Mouse (Mus musculus) macrophage (primary cell): ENCODE results near the gene Exosc10. TPM values are rescaled to one million over a fixed set of nuclear protein-coding genes. Genes with fewer than 3 reads are reported as not detected.

ENCODE experiments used
- H3K27ac ChIP-seq: fragments of 350-480 bp; formaldehyde crosslinking; 2 replicates; pipeline ENCODE4 v1.9.0; 2021
- H3K36me3 ChIP-seq: fragments of 350-480 bp; formaldehyde crosslinking; 2 replicates; pipeline ENCODE4 v1.9.0; 2021; ENCODE audit errors: inconsistent target
- H3K4me3 ChIP-seq: fragments of 350-480 bp; formaldehyde crosslinking; 2 replicates; pipeline ENCODE4 v1.9.0; 2021; ENCODE audit errors: inconsistent target
- H3K79me2 ChIP-seq: fragments of 350-480 bp; formaldehyde crosslinking; 2 replicates; pipeline ENCODE4 v1.9.0; 2021; ENCODE audit errors: inconsistent target
- WGBS: methylation state at CpG from one replicate; pipeline ENCODE4 v1.1.7; 2026; ENCODE audit warnings: inconsistent platforms; ENCODE audit not compliant: missing documents; 5-methylcytosine and 5-hydroxymethylcytosine counted together
- polyA plus RNA-seq: library from polyadenylated mRNA; stranded (reverse); fragments of 250-400 nt; gene quantifications from 3 replicates; pipeline ENCODE4 v1.2.4, GENCODE M21; 2018; ENCODE audit warnings: inconsistent platforms
- total RNA-seq, 78 experiments: library from RNA; depleted of rRNA; stranded (reverse); fragments of 250-400 nt; gene quantifications; 1 replicate in 9 of 78; 2 replicates in 24 of 78; 3 replicates in 43 of 78; 4 replicates in 2 of 78; pipeline ENCODE4 v1.2.4; 2018; ENCODE audit warnings: inconsistent platforms in 56 of 78

The Exosc10 gene
- total RNA-seq (2018; cell fraction: chromatin; rRNA removed), result 100 to 1,000 TPM in 1 of 26 experiments, 10 to 100 TPM in 25; 49.4 to 105 (median 80.0) TPM
- 10 to 100 TPM; 32.1 to 47.8 (median 40.0) TPM for total RNA-seq (2018; cell fraction: cytosol; rRNA removed)
- total RNA-seq (2018; cell fraction: nucleus; rRNA removed), result 10 to 100 TPM; 34.2 to 61.2 (median 44.2) TPM
- polyA plus RNA-seq, result 32.2 to 58.5 TPM (median 51.2 TPM) in 3 replicates

DNA sequence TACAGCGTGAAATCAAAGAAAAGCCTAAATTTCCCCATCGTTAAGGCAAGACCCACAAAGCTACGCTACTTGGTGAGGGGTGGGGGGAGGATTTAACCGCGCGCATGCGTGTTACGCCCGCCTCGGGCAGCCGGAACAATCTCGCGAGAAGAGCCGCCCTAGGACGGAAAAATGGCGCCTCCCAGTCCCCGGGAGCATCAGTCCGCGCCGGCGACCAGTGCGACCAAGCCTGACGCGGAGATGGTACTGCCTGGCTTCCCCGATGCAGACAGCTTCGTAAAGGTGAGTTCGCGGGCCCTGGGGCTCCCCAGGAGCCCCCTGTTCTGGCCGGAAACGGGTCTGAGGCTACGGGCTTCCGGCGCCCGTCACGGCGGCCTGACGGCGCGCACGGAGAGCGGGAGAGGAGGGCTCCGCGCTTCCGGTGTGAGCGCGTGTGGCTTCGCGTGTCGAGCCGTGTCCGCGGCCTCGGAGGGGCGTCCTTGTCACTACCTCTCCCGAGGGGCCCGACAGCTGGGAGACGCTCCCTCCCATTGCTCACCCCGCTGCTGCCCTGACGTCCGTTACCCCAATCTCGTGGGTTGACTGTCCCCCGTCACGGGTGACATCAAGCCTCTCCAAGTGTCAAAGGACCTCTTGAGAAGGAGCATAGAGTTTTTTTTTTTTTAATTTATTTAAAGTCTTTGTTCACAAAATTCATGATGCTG lies at the start of gene Exosc10:
Gene Exosc10, plus strand, starts transcription at position 133 of the 704 bp plus-strand sequence.
- peak within 1 kb of the TSS; percentile 65 for H3K27ac ChIP-seq
- H3K4me3 ChIP-seq, result peak within 1 kb of the TSS; percentile 66
- peaks cover 38% of the 10 kb centered on the region for H3K36me3 ChIP-seq
- under 1% methylated on average over 63 of the region's 63 CpGs for WGBS
- peaks cover 10% of the 10 kb centered on the region for H3K79me2 ChIP-seq

DNA sequence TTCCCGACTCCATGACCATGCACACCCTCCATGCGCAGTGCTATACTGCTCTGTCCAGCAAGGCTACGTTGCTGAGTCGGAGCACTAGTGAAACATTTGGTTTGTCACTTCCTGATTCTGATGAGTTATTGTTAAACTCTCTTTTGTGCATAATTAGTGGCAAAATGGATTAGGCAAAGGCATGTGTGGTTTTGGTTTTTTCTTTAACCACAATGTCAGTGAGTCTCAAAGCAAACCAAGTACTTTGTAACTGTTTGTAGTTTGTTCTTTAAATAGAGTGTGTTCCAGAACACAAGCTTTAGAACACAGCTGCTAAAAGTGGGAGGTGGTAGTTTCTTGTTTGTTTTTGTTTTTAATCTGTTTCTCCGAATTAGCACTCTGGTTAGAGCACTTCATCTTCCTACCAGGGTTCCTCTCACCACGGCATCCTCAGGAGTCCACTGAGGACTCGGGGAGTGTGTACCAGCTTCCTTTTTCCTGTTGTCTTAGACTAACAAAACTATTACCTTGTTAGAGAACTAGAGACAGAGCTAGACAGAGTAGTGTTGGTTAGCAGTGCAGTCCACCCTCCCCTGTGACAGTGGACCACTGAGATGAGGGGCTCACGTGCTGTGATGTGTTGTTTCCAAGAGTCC lies 48.7 kb upstream of the Exosc10 start:
- no peak overlapping the region for H3K27ac ChIP-seq
- peaks cover 26% of the 10 kb centered on the region; the same call in 1 of the 2 replicates for H3K36me3 ChIP-seq
- WGBS, result 21% methylated on average over 8 of the region's 8 CpGs
- no peaks in the 10 kb centered on the region for H3K79me2 ChIP-seq
- H3K4me3 ChIP-seq, result no peak overlapping the region

DNA sequence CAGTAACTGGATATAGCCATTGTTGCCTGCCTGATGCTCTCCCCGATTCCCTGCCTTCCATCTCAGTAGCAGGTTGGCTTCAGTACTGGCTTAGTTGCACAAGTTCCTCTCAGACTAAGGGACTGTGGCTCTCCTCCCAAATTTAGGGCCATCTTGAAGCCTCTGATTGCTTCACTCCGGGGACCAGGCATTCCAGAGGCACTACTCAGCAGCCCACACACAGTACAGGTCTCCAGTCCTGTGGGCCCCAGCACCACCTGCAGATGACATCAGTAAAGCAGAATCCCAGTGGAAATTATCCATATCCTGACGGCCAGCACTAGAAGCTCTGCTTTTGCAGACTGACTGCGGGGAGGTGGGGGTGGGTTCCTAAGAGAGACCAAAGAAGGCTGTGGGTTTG lies 47.5 kb upstream of the Exosc10 start:
- Histone ChIP-seq H3K27ac (no peak overlapping the region), H3K4me3 (no peak overlapping the region), H3K79me2 (no peaks in the 10 kb centered on the region), H3K36me3 (peaks cover 33% of the 10 kb centered on the region; the same call in 1 of the 2 replicates)
- WGBS, result 75% methylated on average over 4 of the region's 4 CpGs

DNA sequence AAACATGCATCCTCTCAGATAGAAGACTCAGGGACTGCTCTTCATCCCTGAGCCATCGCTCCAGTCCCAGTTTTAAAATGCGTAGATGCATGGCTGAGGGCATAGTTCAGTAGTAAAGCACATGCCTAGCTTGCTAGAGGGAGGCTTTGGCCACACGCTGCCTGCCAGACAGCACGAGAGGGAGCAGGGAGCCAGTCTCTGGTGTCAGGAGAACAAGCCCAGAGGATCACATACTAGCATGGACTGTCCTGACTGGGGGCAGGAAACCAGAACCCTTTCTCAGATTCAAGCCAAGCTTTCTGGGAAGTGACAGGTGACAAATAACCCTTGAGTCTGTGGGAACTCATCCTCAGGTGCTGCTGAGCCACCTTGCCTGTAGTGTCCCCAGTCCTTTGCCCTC lies 46.9 kb upstream of the Exosc10 start:
- 92% methylated on average over 4 of the region's 4 CpGs for WGBS
- Histone ChIP-seq H3K27ac (no peak overlapping the region), H3K79me2 (no peaks in the 10 kb centered on the region), H3K4me3 (no peak overlapping the region), H3K36me3 (peaks cover 36% of the 10 kb centered on the region; the same call in 1 of the 2 replicates)

DNA sequence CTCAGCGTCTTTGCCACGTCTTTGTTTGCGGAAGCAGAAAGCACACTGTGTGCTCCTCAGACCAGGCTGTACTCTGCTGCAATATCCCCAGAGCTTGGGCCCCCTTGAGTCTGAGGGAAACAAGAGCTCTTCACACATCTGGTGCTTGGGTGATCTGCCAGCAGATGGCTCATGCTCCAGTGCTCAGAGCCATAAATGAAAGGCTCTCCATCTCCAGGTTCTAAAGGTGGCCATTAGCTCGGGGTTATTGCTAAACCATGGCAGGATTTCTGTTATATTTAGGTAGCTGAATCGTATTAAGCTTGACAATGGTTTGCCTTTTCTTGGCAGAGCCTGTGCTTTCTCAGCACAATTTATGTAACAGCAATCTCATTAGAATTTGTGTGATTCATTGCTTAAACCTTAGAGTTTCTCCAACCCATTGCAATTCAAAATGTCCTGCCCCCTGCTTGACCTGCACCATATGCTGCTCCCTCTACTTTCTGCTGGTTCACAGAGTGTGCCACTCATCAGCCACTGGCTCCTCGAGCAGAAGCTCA lies 45.1 kb upstream of the Exosc10 start:
- Histone ChIP-seq H3K4me3 (no peak overlapping the region), H3K27ac (no peak overlapping the region), H3K79me2 (no peaks in the 10 kb centered on the region), H3K36me3 (peaks cover 52% of the 10 kb centered on the region; the same call in 1 of the 2 replicates)
- 92% methylated on average over 6 of the region's 6 CpGs for WGBS

DNA sequence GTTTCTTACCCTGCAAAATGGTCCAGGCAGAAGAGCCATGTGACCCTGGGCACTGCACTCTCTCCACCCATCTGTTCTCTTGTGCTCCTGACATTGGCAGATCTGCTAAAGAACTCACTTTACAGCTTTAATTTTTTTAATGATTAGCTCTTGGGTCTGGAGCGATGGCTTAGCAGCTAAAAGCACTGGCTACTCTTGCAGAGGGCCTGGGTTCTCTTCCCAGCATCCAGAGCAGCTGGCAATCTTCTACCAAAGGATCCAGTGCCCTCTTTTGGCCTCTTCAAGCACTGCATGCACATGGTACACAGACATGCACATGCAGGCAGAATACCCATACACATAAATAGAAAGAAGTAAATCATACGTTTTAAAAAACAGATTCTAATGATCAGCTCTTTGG lies 42.9 kb upstream of the Exosc10 start:
- no peak overlapping the region for H3K27ac ChIP-seq
- H3K79me2 ChIP-seq, result no peaks in the 10 kb centered on the region
- peaks cover 64% of the 10 kb centered on the region; the same call in 1 of the 2 replicates for H3K36me3 ChIP-seq
- no peak overlapping the region for H3K4me3 ChIP-seq
- 87% methylated on average over 2 of the region's 2 CpGs for WGBS

DNA sequence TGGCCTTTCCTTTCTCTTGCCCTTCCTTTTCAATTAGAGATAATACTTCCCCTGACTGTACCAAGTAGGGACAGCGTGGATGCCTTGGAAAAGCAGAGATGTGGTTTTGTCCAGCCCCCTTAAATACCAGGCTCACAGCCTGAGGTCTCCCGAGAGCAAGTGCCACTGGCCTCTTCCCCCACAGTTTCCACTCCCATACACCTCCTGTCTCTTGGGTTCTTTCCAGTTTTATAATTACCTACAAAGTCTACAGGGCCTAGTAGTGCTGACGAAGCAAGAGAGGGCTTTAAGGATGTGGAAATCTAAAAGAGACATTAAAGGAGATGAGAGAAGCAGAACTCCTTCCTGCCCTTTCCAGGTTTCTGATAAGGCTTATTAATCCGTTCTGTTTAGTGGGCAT lies 40.4 kb upstream of the Exosc10 start:
- H3K27ac ChIP-seq, result no peak overlapping the region
- peaks cover 66% of the 10 kb centered on the region; the same call in 1 of the 2 replicates for H3K36me3 ChIP-seq
- 100% methylated on average over 4 of the region's 4 CpGs for WGBS

DNA sequence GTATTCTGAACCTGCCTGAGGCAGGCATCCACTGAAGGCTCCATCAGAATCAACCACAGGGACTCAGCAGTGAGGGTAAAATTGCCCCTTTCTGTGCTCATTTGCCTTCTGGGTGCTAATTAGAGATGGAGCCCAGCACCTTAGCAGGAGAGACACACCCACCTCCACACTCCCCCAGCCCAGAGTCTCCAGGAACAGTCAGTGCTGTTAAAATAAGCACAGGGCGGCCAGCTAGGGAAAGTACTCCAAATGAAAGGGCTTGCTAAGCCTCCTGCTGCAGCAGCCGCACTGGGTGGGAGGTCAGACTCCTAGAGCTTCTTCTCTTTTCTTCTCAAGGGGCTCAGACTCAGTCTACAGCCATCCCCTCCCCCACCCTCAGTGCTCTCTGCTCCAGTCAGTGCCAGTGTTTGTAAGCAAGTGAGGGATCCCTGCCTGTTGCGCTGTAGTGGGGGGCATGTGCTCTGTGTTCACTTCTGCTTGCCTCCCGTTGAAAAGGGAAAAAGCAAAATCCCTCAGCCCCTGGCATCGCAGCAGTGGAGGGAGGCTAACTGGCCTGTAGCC lies 39.9 kb upstream of the Exosc10 start:
- H3K36me3 ChIP-seq, result peaks cover 63% of the 10 kb centered on the region; the same call in 1 of the 2 replicates
- whole genome bisulfite sequencing, result 98% methylated on average over 5 of the region's 5 CpGs

More for the DNA sequence above, 40.4 kb upstream of the Exosc10 start:
- Histone ChIP-seq H3K4me3 (no peak overlapping the region), H3K79me2 (no peaks in the 10 kb centered on the region)

DNA sequence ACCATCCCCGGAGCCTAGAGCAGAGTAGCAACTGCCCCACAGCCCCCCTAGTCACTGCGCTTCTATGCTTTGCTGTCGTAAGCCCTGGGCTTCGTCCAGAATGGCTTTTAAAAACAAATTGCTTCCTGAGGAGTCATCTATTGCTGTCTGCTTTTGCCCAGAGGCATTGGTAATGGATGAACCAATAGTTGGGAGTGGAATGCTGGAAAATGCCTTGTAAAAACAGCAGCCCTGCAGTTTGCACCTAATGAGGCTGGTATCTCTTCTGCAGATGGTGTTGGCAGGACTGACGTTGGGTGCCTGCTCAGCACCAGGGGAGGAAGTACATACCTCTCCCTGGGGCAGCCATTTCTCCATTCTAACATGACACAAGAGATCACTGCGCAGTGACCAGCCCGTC lies 34.7 kb upstream of the Exosc10 start:
- no peak overlapping the region for H3K4me3 ChIP-seq
- no peaks in the 10 kb centered on the region for H3K79me2 ChIP-seq
- no peak overlapping the region for H3K27ac ChIP-seq
- 81% methylated on average over 7 of the region's 7 CpGs for WGBS
- H3K36me3 ChIP-seq, result peaks cover 62% of the 10 kb centered on the region

More for the DNA sequence above, 39.9 kb upstream of the Exosc10 start:
- Histone ChIP-seq H3K4me3 (no peak overlapping the region), H3K79me2 (no peaks in the 10 kb centered on the region), H3K27ac (no peak overlapping the region)

DNA sequence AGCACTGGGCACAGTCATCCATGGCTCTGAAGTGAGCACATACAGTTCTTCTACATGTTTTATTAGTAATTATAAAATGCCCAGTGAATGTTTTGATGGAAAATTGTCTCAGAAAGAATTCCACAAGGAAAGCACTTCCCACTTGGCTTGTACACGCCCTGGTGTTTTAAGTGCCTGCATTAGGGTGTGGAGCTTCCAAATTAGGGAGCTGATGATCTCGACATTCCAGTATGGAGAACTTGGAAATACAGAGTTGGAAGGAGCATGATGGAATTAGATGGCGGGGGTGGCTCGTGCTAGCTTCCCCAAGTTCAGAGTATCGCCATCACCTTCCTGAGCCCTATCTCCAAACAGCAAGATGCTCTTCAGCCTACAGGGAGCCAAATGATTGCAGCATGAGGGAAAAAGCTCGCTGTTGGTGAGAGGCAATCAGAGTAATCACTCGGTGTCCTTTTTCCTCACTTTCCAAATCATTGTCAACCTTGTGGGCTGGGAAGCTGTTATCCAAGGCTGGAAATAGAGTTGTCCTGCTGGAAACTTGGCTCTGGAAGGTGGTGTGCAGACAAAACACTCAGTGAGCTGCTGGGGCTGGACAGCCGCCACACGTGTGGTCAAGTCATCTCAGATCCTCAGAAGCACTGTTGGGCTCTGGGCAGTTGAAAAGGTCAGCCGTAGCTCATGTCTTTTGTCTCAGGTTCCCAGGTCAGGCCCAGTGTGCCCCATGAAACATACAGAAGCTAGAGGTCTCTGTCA lies 30.9 kb upstream of the Exosc10 start:
- Histone ChIP-seq H3K79me2 (no peaks in the 10 kb centered on the region), H3K4me3 (no peak overlapping the region), H3K27ac (no peak overlapping the region), H3K36me3 (peaks cover 79% of the 10 kb centered on the region)
- WGBS, result 89% methylated on average over 10 of the region's 10 CpGs

DNA sequence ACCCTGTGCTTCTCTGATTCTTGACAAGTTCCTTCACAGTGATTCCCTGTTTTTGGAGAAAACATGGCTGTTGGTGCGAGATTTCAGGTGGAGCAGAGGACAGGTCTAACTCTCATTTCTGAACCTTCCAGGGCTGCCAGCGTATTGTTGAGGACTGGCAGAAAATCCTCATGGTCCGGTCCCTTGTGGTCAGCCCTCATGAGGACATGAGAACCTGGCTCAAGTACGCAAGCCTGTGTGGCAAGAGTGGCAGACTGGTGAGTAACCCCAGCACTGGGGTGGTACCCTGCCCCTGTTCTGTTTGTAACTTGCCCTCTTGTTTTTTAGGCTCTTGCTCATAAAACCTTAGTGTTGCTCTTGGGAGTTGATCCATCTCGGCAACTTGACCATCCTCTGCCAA lies 27.9 kb upstream of the Exosc10 start:
- H3K4me3 ChIP-seq, result no peak overlapping the region
- WGBS, result 95% methylated on average over 5 of the region's 5 CpGs
- no peaks in the 10 kb centered on the region for H3K79me2 ChIP-seq
- H3K27ac ChIP-seq, result no peak overlapping the region
- H3K36me3 ChIP-seq, result peaks cover 88% of the 10 kb centered on the region

DNA sequence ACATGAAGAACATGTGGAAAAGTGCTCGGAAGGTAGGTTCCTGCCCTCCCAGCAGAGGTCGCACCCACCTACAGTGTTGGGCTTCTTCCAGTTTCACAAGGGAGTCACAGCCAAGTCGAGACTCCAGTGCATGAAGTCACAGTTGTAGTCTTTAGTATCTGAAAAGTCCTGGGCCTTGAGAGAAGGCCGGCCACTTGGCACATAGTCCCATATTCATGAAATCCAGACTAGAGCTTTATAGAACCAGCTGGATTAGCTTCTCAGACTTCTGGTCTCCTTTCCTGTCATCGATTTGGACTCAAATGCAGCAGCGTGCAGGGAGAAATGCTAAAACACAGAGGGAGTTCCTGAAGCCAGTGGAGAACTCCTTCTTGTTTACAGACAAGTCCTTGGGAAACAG lies 27.5 kb upstream of the Exosc10 start:
- Histone ChIP-seq H3K27ac (no peak overlapping the region), H3K79me2 (no peaks in the 10 kb centered on the region), H3K4me3 (no peak overlapping the region), H3K36me3 (peaks cover 87% of the 10 kb centered on the region)
- WGBS, result 95% methylated on average over 6 of the region's 6 CpGs

DNA sequence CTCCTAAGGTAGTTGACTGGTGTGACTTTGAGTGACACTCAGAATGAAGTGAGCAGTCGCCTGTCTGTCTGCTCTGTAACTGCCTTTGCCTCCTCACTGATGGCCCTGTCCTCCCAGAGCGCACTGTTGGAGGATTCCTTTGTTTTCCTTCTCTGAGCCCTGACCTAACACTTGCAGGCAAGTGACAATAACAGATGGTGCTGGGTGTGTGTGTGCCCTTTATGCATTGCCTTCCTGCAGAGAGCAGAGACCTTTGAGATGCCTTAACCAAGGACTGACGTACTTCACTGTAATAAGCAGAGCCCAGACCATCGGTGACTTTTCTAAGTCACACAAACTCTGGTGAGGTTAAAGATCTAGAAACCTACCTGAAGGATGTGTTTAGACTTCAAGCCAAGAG lies 26.9 kb upstream of the Exosc10 start:
- H3K79me2 ChIP-seq, result no peaks in the 10 kb centered on the region
- H3K4me3 ChIP-seq, result no peak overlapping the region
- 85% methylated on average over 4 of the region's 4 CpGs for WGBS
- no peak overlapping the region for H3K27ac ChIP-seq
- H3K36me3 ChIP-seq, result peaks cover 87% of the 10 kb centered on the region

DNA sequence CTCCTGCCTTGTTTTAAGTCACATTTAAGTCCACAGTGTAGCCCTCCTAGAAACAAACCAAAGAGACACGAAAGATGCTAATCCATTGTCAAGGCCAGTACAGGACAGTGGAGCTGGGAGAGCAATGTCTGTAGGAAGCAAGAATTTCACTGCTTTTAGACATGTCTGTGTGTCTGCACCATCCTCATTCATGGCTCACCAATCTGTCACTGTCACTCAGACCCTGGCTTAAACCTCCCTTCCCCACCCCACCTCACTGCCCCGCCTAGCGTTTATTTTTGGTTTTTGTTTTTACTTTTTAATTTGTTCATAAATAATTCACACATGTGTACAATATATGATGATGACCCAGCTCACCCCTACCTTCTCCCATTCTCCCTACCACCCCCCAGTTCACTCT lies 25.7 kb upstream of the Exosc10 start:
- H3K79me2 ChIP-seq, result no peaks in the 10 kb centered on the region
- H3K4me3 ChIP-seq, result no peak overlapping the region
- WGBS, result 86% methylated on average over 3 of the region's 3 CpGs
- no peak overlapping the region for H3K27ac ChIP-seq
- peaks cover 87% of the 10 kb centered on the region for H3K36me3 ChIP-seq
